Mouse (Mus musculus) kidney, adult 2 months (tissue): Measurements from ENCODE around the gene 1700020D05Rik. TPM values are rescaled to one million over a fixed set of nuclear protein-coding genes. Genes with fewer than 3 reads are reported as not detected.

Experiments
- DNase-seq: peaks from one replicate; pipeline ENCODE4 v3.0.0; 2021
- H3K27ac ChIP-seq: fragments of 200-500 bp; 2 replicates; pipeline ENCODE4 v1.5.1; 2012; ENCODE audit warnings: low read depth, low read length, control low read depth, inconsistent platforms; ENCODE audit not compliant: insufficient read depth
- H3K27me3 ChIP-seq: fragments of 200-500 bp; replicated peaks from 2 replicates; pipeline ENCODE4 v1.6.1; 2012; ENCODE audit warnings: mild to moderate bottlenecking, moderate library complexity, low read length, inconsistent platforms; ENCODE audit not compliant: control insufficient read depth, insufficient read depth
- H3K36me3 ChIP-seq: fragments of 200-500 bp; 2 replicates; pipeline ENCODE4 v1.6.1; 2012; ENCODE audit warnings: mild to moderate bottlenecking, moderate library complexity, low read length, inconsistent platforms; ENCODE audit not compliant: control insufficient read depth, insufficient read depth
- H3K4me1 ChIP-seq: fragments of 200-500 bp; 2 replicates; pipeline ENCODE4 v1.6.1; 2011; ENCODE audit warnings: low read length; ENCODE audit not compliant: control insufficient read depth, insufficient read depth
- H3K4me3 ChIP-seq: fragments of 200-500 bp; 2 replicates; pipeline ENCODE4 v1.5.1; 2011; ENCODE audit warnings: mild to moderate bottlenecking, low read depth, low read length, control low read depth; ENCODE audit not compliant: insufficient read depth
- CTCF ChIP-seq: fragments of 200-500 bp; conservative IDR thresholded peaks from 2 replicates; pipeline ENCODE4 v1.5.1; 2011; ENCODE audit warnings: low read depth, mild to moderate bottlenecking, control low read depth, low read length, moderate library complexity, mixed read lengths; ENCODE audit not compliant: insufficient read depth, insufficient read length
- POLR2A ChIP-seq: fragments of 200-500 bp; IDR thresholded peaks from one replicate; pipeline ENCODE4 v1.6.1; 2011; ENCODE audit warnings: low read depth, low read length, control low read depth
- WGBS: fragments of 180-500 bp; shearing (Covaris S2); methylation state at CpG from one replicate; pipeline ENCODE4 v1.1.7; 2018; 5-methylcytosine and 5-hydroxymethylcytosine counted together
- polyA plus RNA-seq: library from polyadenylated mRNA; depleted of rRNA; stranded (reverse); fragments of >200 nt; gene quantifications from 2 replicates; pipeline ENCODE4 v1.2.3, GENCODE M21; 2012; rRNA removed

The 1700020D05Rik gene
- polyA plus RNA-seq, 1 experiment: 0.69 TPM

DNA sequence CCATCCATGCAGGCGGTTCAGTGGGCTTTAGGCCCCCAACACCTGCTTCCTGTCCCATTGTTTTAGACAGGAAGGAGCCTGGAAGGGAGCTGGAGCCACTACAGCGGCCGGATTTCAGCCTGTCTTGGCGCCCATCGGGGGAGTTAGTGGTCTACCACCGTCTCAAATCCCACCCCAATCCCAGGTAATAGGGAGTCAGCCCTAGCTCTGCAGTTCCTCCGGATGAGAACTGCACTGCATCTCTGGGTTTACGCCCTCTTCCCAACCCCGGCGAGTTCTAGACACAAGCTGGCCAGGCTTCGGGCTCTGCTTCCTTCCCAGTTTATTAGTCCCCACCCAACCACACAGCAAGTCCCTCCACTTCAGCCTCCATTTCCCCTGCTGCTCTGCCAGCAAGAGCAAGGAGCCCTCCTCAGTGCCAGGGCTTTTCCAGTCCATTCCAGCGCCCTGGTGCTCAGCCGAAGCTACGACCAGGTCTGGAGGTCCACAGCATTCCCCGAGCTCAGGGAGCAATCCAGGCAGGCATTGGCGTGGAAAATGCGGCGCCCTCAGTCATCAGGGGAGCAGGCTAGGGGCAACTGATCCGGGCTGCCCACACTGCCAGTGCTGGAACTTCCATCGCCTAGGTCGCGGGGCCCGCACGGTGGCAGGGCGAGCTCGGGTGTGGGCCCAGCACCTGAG lies 47.2 kb downstream of the 1700020D05Rik start:
- peak overlapping the region; percentile 84 for H3K27ac ChIP-seq
- H3K27me3 ChIP-seq: no peaks in the 10 kb centered on the region
- 0 out of 2 replicates have a peak, but pooled peaks cover 1% of the 10 kb centered on the region for H3K36me3 ChIP-seq
- DNase-seq: peak; percentile 65
- H3K4me3 ChIP-seq: peak overlapping the region; percentile 61
- TF ChIP-seq CTCF (no peak), POLR2A (no peak)
- peaks cover 2% of the 10 kb centered on the region; the same call in 1 of the 2 replicates for H3K4me1 ChIP-seq
- 7% methylated on average over 26 of the region's 26 CpGs for WGBS

DNA sequence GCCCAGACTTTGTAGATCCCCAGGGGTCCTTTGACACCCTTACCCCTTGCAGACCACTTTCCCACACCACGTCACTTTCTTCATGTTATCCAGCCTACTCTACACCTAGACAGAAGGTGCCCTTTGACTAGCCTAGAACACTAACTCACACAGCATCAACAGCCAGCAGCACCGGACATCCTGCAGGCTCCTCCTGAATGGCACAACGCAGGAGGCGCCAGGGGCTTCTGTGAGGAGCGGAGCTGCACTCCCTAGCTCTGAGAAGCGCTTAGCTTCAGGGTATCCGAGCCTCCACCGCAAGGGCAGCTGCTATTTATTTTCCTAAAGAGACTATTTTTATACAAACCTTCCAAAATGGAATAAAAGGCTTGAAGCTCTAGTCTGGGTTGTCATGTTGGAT lies 48.0 kb downstream of the 1700020D05Rik start:
- Histone ChIP-seq H3K4me1 (no peaks in the 10 kb centered on the region; the same call in 1 of the 2 replicates), H3K27ac (peak overlapping the region; percentile 37), H3K27me3 (no peaks in the 10 kb centered on the region), H3K4me3 (peak overlapping the region; percentile 47), H3K36me3 (0 out of 2 replicates have a peak, but pooled peaks cover 1% of the 10 kb centered on the region)
- WGBS: 67% methylated on average over 8 of the region's 8 CpGs
- no peak for DNase-seq
- TF ChIP-seq POLR2A (no peak), CTCF (no peak)

- Histone ChIP-seq H3K36me3 (0 out of 2 replicates have a peak, but pooled peaks cover 1% of the 10 kb centered on the region), H3K4me3 (no peak overlapping the region), H3K4me1 (no peaks in the 10 kb centered on the region; the same call in 1 of the 2 replicates), H3K27me3 (no peaks in the 10 kb centered on the region), H3K27ac (no peak overlapping the region; the same call in 1 of the 2 replicates)
- no peak for TF ChIP-seq CTCF
- DNase-seq: no peak
- WGBS: 70% methylated on average over 12 of the region's 12 CpGs
Observed at GRCm38 (mm10) chr19:5455037-5455436, 48.5 kb downstream of the 1700020D05Rik start.

Other genes starting within 250 kb of the 1700020D05Rik start
- gene Pacs1, start 230.7 kb downstream of the 1700020D05Rik start, polyA plus RNA-seq: 14.3 and 16.1 TPM in 2 replicates
- gene Sf3b2, start 208.3 kb downstream of the 1700020D05Rik start, polyA plus RNA-seq: 95.8 and 109 TPM in 2 replicates
- gene Gal3st3, start 205.5 kb downstream of the 1700020D05Rik start, polyA plus RNA-seq: 0.28 and 0.43 TPM in 2 replicates
- gene Catsper1, start 168.0 kb downstream of the 1700020D05Rik start, polyA plus RNA-seq: 0.08 TPM in 1 of 2 replicates, not detected in the other
- 0.52 and 1.5 TPM in 2 replicates for gene Cst6, start 154.2 kb downstream of the 1700020D05Rik start, polyA plus RNA-seq
- gene Eif1ad, start 137.0 kb downstream of the 1700020D05Rik start, polyA plus RNA-seq: 17.8 and 22.0 TPM in 2 replicates
- gene Banf1, start 136.6 kb downstream of the 1700020D05Rik start, polyA plus RNA-seq: 106 and 146 TPM in 2 replicates
- 20.2 and 27.4 TPM in 2 replicates for gene Sart1, start 115.1 kb downstream of the 1700020D05Rik start, polyA plus RNA-seq
- 0.06 and 0.27 TPM in 2 replicates for gene Tsga10ip, start 101.3 kb downstream of the 1700020D05Rik start, polyA plus RNA-seq
- gene Drap1, start 78.8 kb downstream of the 1700020D05Rik start, polyA plus RNA-seq: 124 and 150 TPM in 2 replicates
- 71.4 and 78.4 TPM in 2 replicates for gene AI837181, start 78.6 kb downstream of the 1700020D05Rik start, polyA plus RNA-seq
- 0.07 and 0.27 TPM in 2 replicates for gene Fosl1, start 56.2 kb downstream of the 1700020D05Rik start, polyA plus RNA-seq
- gene Ccdc85b, start 45.9 kb downstream of the 1700020D05Rik start, polyA plus RNA-seq: 5.0 and 5.8 TPM in 2 replicates
- 99.5 and 117 TPM in 2 replicates for gene Fibp, start 43.2 kb downstream of the 1700020D05Rik start, polyA plus RNA-seq
- gene Ctsw, start 35.3 kb downstream of the 1700020D05Rik start, polyA plus RNA-seq: 1.1 and 4.7 TPM in 2 replicates
- 43.6 and 50.8 TPM in 2 replicates for gene Efemp2, start 29.8 kb downstream of the 1700020D05Rik start, polyA plus RNA-seq
- 29.8 and 35.1 TPM in 2 replicates for gene Mus81, start 15.4 kb downstream of the 1700020D05Rik start, polyA plus RNA-seq
- 395 and 413 TPM in 2 replicates for gene Cfl1, start 13.3 kb downstream of the 1700020D05Rik start, polyA plus RNA-seq
- 14.7 and 16.3 TPM in 2 replicates for gene Snx32, start 6.8 kb upstream of the 1700020D05Rik start, polyA plus RNA-seq
- 9.0 and 10.4 TPM in 2 replicates for gene Ovol1, start 56.9 kb upstream of the 1700020D05Rik start, polyA plus RNA-seq
- 10.2 and 13.3 TPM in 2 replicates for gene Ap5b1, start 64.2 kb upstream of the 1700020D05Rik start, polyA plus RNA-seq
- gene Rnaseh2c, start 98.1 kb upstream of the 1700020D05Rik start, polyA plus RNA-seq: 55.1 and 62.3 TPM in 2 replicates
- 60.3 and 67.4 TPM in 2 replicates for gene Kat5, start 106.5 kb upstream of the 1700020D05Rik start, polyA plus RNA-seq
- gene Rela, start 133.7 kb upstream of the 1700020D05Rik start, polyA plus RNA-seq: 58.2 and 59.9 TPM in 2 replicates
- 35.4 and 36.9 TPM in 2 replicates for gene Sipa1, start 159.9 kb upstream of the 1700020D05Rik start, polyA plus RNA-seq
- gene Map3k11, start 185.0 kb upstream of the 1700020D05Rik start, polyA plus RNA-seq: 72.2 and 83.9 TPM in 2 replicates
- 88.8 and 108 TPM in 2 replicates for gene Pcnx3, start 185.1 kb upstream of the 1700020D05Rik start, polyA plus RNA-seq
- gene Kcnk7, start 200.6 kb upstream of the 1700020D05Rik start, polyA plus RNA-seq: 0.08 and 0.13 TPM in 2 replicates
- 19.3 and 20.1 TPM in 2 replicates for gene Ehbp1l1, start 222.5 kb upstream of the 1700020D05Rik start, polyA plus RNA-seq
- gene Fam89b, start 225.9 kb upstream of the 1700020D05Rik start, polyA plus RNA-seq: 93.8 and 122 TPM in 2 replicates
- 52.8 and 61.8 TPM in 2 replicates for gene Ltbp3, start 237.1 kb upstream of the 1700020D05Rik start, polyA plus RNA-seq